Mouse (Mus musculus) kidney, adult 2 months (tissue): ENCODE results near the gene Rsg1.

Source experiments
- CTCF ChIP-seq: fragments of 200-500 bp; conservative IDR thresholded peaks from 2 replicates; pipeline ENCODE4 v1.5.1; 2011; ENCODE audit warnings: low read depth, mild to moderate bottlenecking, control low read depth, low read length, moderate library complexity, mixed read lengths; ENCODE audit not compliant: insufficient read depth, insufficient read length
- POLR2A ChIP-seq: fragments of 200-500 bp; IDR thresholded peaks from one replicate; pipeline ENCODE4 v1.6.1; 2011; ENCODE audit warnings: low read depth, low read length, control low read depth

- TF ChIP-seq CTCF (no peak), POLR2A (no peak)
Measured at GRCm38 (mm10) chr4:141172121-141172520, 41.6 kb upstream of the Rsg1 start.
